Mouse (Mus musculus) induced T-regulatory cell, adult 2 months (primary cell): Measurements from ENCODE around the gene Stra8.

ENCODE experiments used
- DNase-seq: peaks from one replicate; pipeline ENCODE4 v3.0.0-alpha.2; 2012; ENCODE audit warnings: low read depth

Stra8 gene

DNA sequence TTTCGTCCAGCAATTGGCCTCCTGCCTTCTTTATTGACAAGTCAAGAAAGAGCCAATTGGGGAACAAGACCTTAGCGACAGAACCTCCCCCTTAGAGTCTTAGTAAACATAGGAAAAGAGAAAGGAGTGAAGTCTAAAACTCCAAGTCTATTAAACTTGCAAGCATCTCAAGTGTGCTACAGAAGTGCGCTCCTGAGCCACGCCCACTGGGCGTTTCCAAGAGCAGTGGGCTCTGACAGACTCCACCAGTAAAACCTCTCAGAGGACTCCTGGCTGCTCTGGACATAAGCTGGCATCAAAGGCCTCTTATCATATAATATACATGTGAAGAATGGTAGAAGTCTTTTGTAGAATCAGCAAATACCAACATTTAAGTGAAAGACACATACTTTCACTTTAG lies 16.5 kb upstream of the Stra8 start:
- no peak for DNase-seq

DNA sequence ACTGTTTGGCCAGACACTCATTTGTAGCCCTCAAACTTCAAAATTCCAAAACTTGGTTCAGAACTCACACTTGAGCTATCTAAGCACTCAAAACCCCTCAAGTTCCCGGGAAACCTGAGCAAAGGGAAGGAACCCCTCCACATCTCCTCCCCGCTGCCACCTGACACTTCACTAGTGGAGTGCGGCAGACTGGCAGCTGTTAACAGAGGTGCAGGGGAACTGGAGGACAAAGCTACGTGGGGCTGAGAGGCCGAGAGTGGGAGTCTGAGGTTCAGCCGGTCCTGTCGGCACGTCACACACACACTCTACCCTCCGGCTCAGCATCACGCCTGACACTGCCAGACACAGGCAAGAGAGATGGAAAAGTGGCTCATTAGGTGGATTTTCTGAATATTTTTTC lies 16.1 kb upstream of the Stra8 start:
- no peak for DNase-seq

DNA sequence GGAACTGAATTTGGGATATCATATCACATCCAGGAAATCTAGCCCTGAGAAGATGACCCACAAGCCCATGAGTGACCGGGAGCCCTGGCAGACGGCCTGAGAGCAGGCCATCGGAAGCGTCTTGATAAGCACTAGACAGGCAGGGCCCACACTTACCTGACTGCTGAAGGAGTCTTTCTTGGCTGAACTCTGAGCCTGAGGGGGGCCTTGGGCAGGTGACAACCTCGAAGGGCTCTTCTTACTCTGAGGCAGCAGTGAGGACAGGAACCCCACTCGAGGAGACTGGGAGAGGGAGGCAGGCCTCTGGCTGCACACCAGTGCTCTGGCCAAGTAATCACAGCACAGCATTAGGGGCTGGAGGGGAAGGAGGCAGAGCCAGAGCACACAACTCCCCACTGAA lies 15.6 kb upstream of the Stra8 start:
- no peak for DNase-seq

DNA sequence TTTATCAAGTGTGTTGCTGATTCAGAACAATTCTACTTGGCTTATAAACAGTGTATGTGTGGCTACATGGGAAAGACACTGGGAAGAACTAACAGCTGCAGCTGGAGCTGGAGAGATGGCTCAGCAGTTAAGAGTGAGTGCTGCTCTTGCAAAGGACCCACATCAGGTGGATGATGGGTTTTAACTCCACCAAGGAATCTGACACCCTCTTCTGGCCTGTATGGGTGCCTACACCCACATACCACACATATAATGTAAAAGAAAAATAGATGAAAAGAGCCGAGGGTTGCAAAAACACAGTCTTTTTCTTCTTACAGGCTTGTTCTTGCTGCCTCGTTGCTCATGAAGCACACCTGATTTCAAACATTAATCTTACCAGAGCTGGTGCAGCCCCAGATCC lies 13.8 kb upstream of the Stra8 start:
- DNase-seq: no peak

DNA sequence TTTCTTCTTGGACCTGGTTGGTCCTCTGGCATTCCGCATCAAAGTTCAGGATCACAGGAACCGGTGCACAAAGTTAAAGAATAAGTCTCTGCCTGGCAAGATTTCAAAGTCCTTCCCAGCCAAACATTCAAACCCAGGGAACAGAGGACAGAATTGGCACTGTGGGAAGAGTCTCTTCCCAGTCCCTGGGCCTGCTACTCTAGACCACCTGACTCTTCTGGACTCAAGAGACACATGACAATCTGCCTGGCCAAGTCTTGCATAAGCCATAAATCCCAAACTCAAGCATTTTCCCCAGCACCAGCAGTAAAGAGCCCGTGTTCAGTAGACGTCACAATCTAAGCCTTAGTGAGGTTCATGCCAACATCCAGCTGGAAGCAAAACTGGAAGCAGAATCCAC lies 13.3 kb upstream of the Stra8 start:
- DNase-seq: no peak

DNA sequence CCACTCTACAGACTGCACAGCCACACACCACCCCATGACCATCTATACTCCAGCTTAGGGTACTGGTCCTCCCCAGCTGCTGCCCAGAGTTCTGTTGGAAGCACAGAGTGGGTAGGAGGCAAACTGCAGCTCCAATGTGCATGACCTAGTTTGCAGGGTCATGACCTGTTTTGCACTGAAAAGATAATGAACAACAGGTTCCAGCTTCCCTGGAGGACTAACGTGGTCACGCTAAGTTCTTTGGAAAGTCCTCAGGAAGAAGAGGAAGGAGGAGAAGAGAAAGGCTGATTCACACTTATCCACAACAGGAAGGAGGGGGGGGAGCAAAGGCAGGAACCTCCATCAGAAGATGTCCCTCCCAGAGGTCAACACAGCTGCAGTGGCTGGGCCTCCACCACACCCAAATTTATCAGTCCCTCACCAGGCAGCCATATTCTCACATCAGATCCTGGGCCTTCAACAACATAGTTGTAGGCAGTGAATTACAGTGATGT lies 12.8 kb upstream of the Stra8 start:
- DNase-seq: no peak

DNA sequence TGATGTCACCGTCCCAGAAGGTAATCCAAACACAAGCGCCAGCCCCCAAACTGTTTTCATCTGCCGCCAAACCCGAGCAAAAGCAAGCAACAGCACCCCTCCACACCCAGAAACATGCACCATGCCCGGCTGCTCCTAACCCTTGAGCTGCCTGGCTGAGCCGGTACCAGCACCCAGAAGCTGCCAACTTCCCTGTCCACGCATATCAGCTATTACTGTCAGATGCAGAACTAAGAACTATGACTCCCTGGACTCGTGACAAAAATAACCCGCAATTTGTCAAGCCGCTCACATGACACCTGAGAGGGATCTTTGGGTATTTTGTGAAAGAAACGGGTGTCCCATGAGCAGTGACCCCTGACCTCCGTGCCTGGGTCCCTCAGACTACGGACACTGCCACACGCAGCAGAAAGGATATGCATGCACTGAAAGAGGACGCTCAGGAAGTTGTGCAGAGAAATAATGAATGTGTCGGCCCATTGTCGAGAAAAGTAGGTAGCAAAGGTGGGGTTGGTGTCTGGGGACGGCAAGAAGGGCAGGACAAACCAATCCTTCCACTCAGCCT lies 12.2 kb upstream of the Stra8 start:
- no peak for DNase-seq

DNA sequence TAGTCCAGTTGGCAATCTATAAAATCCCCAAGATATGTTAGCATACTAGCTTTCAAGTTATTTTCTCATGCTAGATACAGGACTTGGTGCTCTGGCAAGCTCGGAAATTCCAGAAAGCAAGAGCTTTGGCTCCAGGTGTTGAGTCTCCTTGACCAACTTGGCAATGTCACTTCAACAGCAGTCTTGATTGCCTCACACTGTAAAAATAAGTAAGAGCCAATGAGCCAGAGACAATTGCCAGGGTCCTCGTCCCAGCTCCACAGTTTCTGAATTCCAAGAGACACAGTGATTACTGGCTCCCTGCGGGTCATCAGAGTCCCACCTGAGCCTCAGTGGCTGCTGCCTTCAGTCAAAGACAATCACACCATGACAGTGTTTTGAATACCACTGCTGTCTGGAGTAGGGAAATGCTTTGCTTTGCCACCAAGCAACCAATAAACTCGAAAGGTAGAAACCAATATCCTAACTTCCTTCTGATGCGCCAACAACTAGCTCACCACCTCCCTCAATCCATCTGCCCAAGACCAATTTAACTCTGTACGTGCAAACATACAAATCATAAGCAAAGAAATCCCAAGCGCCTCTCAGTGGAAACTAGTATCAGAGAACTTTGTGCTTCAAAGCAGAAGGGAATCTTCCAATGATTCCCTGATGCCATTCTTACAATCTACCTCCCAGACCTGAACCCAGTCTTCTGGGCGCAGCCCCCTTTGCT lies 10.2 kb upstream of the Stra8 start:
- no peak for DNase-seq

DNA sequence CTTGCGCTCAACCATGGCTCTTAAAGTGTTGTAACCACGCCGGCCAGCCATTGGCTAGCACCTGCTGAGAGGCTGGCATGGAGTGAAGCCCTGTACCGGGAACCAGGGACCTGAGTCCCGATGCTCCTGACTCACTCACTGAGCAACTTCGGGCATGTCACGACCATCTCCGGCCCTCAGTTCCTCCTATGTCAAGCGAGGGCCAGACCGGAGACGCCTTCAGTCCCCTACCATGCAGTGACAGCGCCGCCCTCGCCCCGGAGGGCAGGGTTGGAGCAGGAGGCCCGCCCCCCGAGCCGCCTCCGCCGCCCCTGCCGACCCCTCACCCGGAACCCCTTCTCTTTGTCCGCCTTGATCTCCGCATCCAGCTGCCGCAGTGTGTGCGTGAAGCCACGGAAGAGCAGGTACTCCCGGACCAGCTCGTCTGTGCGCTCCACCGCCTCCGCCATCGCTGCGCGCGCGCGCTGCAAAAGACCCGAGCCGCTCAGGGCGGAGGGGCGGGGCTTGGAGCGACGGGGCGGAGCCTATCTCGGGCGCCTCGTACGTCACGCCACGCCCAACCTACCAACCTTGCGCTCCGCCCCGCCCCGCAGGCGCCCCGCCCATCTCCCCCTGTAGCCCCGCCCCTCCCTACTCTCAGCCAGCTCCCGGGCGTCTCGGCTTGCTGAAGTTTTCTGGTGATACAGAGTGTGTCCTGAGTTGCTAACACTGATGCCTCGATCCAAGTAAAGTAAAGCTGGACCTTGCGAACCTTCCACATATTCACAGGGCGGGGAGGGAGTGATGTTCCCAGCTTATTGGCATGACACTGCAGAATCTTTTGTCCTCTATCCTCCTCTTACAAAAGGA lies 9.4 kb upstream of the Stra8 start, which contains the start of gene Wdr91:
Gene Wdr91, minus strand, starts transcription at position 506 of the 849 bp plus-strand sequence.
- DNase-seq: peak; percentile 97

DNA sequence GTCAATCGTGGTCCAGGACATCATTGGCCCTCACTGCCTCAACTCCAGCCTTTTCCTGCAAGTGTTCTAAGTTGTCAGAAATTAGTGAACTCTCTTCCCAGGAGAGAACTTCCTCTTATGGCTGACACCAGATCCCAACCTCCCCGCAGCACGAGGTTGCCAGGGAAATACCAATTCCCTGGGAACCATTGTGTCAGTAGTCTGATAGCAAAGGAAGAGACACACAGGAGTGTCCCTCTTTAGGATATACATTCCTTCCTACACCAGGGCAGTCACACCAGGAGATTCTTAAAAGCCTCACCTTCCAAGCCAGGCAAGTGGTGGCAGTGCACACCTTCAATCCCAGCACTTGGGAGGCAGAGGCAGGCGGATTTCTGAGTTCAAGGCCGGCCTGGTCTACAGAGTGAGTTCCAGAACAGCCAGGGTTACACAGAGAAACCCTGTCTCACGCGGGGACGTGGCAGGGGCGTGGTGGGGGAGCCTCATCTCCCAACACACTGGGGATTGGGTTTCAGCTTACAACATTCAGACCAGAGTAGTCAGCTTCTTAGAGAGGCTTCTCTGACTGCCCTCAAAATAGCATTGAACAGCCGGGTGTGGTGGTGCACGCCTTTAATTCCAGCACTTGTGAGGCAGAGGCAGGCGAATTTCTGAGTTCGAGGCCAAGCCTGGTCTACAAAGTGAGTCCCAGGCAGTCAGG lies 6.5 kb upstream of the Stra8 start:
- no peak for DNase-seq

DNA sequence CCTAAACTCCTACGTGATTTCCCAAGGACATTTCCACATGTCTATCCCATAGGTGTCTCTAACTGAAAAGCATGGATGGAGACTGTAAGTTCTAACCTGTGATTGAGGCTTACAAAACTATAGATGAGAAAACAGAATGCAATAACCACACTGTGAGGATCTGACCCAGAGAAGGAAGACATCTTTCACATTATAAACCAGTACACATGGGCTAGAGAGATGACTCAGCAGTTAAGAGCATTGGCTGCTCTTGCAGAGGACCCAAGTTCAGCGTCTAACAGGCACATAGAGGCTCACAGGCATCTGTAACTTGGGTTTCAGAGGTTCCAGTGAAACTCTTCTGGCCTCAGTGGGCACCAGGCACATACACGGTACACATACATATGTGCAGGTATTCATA lies 5.5 kb upstream of the Stra8 start:
- DNase-seq: no peak

DNA sequence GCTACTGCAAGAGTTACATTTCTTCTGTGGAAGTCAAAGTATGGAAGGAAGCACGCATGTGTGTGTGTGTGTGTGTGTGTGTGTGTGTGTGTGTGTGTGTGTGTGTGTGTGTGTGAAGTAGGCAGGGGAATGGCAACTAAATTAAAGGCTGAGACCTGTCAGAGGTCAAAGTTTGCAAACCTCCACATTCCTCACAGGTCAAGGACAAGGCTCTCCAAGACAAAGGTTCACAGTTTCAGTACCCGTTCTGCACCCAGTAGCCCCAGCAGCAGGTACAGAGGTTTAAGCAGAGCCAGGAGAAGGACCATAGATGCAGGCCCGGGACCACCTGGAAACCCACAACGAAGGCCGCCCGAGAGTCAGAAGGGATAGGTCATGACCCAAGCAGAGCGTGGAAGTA lies 817 bp upstream of the Stra8 start:
- DNase-seq: no peak

DNA sequence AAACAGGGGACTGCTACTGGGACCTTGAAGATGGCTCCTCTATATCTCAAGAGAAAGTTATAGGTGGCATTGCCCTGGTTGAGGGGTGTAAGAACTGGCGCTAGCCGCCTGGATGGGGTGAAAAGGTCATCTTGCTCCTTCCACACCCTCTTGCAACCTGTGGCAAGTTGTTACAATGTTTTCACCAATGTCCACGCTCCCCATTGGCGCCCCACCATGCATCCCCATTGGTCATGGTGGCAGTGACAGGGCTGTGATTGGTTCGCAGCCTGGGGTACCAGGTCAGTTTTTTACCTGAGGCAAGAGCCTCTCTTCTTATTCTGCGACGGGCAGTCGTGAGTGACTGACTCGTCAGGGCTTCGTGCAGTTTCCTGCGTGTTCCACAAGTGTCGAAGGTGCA lies 668 bp downstream of the Stra8 start:
- DNase-seq: no peak

DNA sequence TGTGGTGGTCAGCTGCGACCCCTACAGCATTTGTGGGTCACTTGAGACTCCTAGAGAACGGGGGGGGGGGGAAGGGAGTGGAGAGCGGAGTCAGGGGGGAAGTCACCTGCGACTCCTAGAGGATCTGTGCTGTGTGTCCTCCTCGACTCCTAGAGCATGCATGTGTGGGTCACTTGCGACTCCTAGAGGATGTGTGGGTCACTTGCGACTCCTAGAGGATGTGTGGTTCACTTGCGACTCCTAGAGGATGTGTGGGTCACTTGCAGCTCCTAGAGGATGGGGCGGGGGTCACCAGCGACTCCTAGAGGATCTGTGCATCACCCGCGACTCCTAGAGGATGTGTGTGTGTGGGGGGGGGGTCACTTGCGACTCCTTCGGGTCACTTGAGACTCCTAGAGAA lies 2.0 kb downstream of the Stra8 start:
- peak; percentile 70 for DNase-seq

DNA sequence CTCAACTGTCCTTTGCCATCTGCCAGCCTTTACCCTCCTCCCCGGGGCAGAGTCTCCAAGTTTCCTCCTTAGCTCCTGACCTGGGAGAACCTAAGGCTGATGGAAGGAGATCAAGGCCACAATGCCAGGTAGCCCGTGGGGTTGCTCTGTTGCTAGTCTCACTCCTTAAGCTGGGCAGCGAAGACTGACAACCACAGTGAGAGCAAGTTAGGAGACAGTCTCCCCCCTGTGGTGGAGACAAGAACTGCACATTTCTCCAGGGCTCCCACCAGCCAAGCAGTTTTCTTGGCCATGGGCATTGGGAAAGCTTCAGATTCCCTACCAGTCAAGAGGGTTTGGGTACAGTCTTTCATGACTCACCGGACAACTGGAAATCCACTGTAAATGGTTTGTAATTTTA lies 7.2 kb downstream of the Stra8 start:
- DNase-seq: peak; percentile 79

DNA sequence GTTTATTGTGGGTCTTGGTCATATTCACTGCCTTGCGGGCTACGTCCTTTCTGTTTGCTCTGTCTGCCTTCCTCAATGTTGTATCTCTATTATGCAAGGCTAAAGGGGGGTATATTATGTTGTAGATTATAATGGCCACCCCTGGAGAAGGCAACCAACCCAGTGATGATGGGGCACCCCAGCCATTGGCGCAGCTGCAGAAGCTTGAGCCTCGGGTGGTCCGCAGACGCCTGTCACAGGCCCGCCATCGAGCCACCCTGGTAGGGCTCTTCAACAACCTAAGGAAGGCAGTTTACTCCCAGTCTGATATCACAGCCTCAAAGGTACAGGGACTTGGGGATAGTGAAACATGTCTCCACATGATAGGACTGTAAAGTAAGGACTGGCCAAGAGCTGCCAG lies 7.6 kb downstream of the Stra8 start:
- DNase-seq: no peak

DNA sequence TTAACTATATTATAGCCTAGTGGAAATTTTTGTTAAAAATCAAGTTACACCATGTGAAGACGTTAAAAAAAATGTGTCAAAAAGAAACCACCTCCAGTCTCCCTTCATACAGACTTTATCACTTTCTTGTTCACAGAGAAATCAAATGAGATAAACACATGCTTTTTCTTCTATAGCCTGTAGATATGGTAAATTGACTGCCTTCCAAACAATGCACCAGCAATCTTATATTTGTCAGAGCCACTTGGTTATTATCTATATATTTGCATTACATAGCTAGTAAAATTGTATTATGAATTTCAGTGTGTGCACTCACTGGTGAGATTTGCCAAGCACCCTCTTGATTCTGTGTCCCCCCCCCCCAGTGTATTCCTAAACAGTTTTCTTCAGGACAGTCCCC lies 12.7 kb downstream of the Stra8 start:
- DNase-seq: no peak

DNA sequence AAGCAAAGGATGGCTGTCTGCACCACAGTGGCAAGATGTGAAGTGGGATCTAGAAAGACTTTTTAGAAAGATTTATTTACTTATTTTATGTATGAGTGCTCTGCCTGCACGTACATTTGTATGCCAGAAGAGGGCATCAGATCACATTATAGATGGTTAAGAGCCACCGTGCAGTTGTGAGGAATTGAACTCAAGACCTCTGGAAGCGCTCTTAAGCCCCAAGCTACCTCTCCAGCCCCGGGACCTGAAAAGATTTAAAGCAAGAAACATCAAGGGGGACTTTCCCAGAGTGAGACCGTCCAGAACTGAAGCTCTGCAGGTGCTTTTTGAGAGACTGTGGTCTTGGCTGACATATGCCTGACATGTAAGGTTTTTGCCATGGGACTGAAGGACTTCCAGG lies 16.8 kb downstream of the Stra8 start:
- peak; percentile 34 for DNase-seq

DNA sequence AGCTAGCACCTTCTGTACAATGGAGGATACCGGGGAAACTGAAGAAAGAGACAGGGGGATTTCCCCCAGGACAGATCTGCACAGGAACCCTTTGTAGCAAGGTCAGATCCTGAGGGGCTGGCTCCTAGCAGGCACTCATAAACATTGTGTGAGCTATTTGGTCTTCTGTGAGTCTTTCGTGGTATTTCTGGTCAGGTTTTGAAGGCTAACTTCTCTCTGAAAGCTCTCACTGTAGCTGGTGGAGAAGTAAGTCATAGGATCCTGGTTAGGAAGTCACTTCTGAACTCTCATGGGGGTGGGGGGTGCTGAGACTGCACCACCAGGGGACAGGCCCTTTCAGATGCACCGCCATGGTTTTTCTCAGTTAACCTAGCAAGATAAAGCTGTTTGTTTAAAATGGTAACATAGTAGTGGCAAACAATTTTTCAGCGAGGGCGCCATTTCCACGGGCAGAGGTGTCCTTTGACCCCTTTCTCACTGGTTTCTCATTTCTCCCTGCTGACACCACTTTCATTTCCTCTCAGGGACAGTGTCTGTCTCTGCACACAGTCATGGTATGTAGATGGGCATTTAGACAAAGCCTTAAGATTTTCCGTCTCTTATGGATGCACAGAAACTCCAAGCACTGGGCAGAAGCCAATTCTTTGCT lies 18.4 kb downstream of the Stra8 start:
- peak; percentile 59 for DNase-seq

DNA sequence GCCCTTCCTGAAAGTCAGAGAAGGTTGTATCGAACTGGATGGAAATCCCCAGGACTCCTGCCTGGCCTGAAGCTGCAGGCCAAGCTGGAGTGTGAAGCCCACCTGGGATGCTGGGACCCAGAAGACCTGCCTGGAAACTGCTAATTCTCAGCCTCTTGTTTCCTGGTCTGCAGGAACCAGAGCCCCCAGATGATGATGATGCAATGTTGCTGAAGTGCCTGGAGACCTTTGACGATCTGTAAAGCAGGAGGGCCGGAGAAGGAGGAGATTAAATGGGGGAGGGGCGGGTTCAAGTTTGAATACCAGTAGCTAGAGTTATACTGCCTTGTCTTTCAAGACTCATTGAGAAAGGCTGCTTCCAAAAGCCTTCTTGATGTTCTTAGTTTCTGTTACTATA lies 19.0 kb downstream of the Stra8 start:
- no peak for DNase-seq

DNA sequence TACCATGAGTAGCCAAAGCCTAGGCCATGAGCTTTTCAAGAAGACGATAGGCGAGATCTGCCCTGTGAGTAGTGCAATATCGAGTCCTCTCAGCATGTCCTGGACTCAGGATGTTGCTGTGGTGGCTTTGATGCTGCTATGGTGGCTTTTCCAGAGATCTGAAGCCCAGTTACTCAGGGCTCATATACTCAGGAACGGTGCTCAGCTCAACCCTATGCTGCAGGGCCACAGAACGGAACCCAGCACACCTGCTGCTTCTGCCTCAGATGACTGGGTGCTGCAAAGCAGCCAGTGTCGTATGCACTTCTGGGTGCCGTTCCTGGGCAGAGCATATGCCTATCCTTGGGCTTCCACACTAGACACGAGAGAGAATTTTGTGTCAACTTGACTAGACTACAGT lies 19.5 kb downstream of the Stra8 start:
- no peak for DNase-seq

DNA sequence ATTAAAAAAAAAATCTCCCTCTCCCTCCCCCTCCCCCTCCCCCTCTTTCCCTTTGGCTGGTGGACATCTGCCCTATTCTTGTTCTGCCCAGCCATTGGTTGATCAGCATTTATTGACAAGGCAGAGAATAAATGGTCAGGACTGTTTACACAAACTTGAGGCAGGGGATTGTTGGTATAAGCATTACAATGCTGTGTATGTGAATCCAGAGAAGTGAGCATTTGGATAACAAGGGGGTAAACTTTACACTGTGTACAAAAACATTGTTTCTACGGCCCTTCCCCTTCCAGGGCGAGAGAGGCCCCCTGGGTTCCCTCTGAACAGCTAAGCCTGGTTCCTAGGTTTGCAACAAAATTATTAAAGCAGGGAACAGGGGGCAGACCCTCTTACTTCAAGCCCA lies 21.5 kb downstream of the Stra8 start:
- no peak for DNase-seq
